Mouse (Mus musculus) myocyte (in vitro differentiated cells): ENCODE measurements around the gene Th.

ENCODE experiments used
- E2F4 ChIP-seq: IDR thresholded peaks from one replicate; pipeline ENCODE4 v1.6.1; 2011; ENCODE audit warnings: mild to moderate bottlenecking, control low read depth, moderate library complexity; ENCODE audit not compliant: insufficient read depth
- MAX ChIP-seq: IDR thresholded peaks from one replicate; pipeline ENCODE4 v1.6.1; 2011; ENCODE audit warnings: low read depth, mild to moderate bottlenecking, control low read depth
- POLR2A ChIP-seq: IDR thresholded peaks from one replicate; pipeline ENCODE4 v1.6.1; 2011; ENCODE audit warnings: low read depth, mild to moderate bottlenecking, control low read depth, moderate library complexity; ENCODE audit not compliant: insufficient read length
- TCF3 ChIP-seq: IDR thresholded peaks from one replicate; pipeline ENCODE4 v1.6.1; 2011; ENCODE audit warnings: low read depth, control low read depth; ENCODE audit not compliant: insufficient read length

GRCm38 (mm10) chr7:142959752-142960151 is 28.8 kb upstream of the Th start:
- TF ChIP-seq MAX (no peak), TCF3 (no peak), POLR2A (no peak), E2F4 (no peak)
